Comparison of ENCODE assay signal across 13 mouse cellular contexts in genomic region chr5:33237600-33238255, GRCm38 (mm10). TPM values are rescaled to one million over a fixed set of nuclear protein-coding genes. Genes with fewer than 3 reads are reported as not detected.
DNase-seq lines count a peak whose midpoint lies in the region.
"Had no signal": no experiment of that assay in that cellular context is flagged by ENCODE, and none has a peak within 500 bp of the region (broad histone marks: within the 10 kb centered on the region; RNA-seq: fewer than 3 reads in every experiment).

No protein-coding gene starts in this region.

- no peaks in the 10 kb centered on the region for H3K9me3 ChIP-seq in limb, embryonic 10.5 days (replicated peaks)
- H3K9me3 ChIP-seq: heart, embryonic 15.5 days; hindbrain, embryonic 15.5 days; liver, embryonic 15.5 days had no signal

- H3K27me3 ChIP-seq in limb, embryonic 10.5 days (ENCODE audit: low read depth, poor library complexity, severe bottlenecking): no peaks in the 10 kb centered on the region
- H3K27me3 ChIP-seq: heart, embryonic 15.5 days; hindbrain, embryonic 15.5 days; liver, embryonic 15.5 days had no signal

- WGBS in limb, embryonic 10.5 days: 88% methylated on average over 11 of the region's 11 CpGs

- DNase-seq in cerebellum, adult 9-11 months: peak; percentile 55
- DNase-seq in cerebellum, adult 8-10 months: no peak
- peak; percentile 80 for DNase-seq in 3134 (ENCODE audit: extremely low read depth, insufficient read length, low spot score)
- peak; percentile 45 to 69 for DNase-seq in cerebellum, postnatal 25 days
- no peak for DNase-seq in limb, embryonic 10.5 days (ENCODE audit: low spot score)
- DNase-seq in natural killer cell, adult 2 months (ENCODE audit: low spot score in 2 of 2): no peak
- no peak for DNase-seq in urinary bladder, postnatal 4 days (ENCODE audit: low spot score in 2 of 2)
- DNase-seq in neural tube, embryonic 10.5 days (ENCODE audit: extremely low spot score, low spot score): no peak
- DNase-seq: B cell, adult 2 months; kidney, adult 2 months had no signal

- H3K36me3 ChIP-seq in limb, embryonic 10.5 days: peaks cover 15% of the 10 kb centered on the region
- H3K36me3 ChIP-seq: heart, embryonic 15.5 days; liver, embryonic 15.5 days had no signal

- H3K4me1 ChIP-seq in limb, embryonic 10.5 days: peaks cover 28% of the 10 kb centered on the region

- H3K27ac ChIP-seq in limb, embryonic 10.5 days: peak overlapping the region; percentile 15; the same call in 1 of the 2 replicates
- H3K27ac ChIP-seq: heart, embryonic 15.5 days; hindbrain, embryonic 15.5 days; liver, embryonic 15.5 days had no signal

- no peak overlapping the region for H3K4me3 ChIP-seq in limb, embryonic 10.5 days
- H3K4me3 ChIP-seq: heart, embryonic 15.5 days; hindbrain, embryonic 15.5 days; liver, embryonic 15.5 days had no signal

RNA-seq across cellular contexts. Expression of gene Spon2, which starts 19.5 kb away (rescaled TPM):
- 2.8 TPM in 2 replicates for polyA plus RNA-seq in limb, embryonic 10.5 days (2016; fragmentation: Nextera tagmentation; extraction: Ambion mirVana)

RNA-seq across cellular contexts. Expression of gene Ctbp1, which starts 37.1 kb away (rescaled TPM):
- polyA plus RNA-seq in limb, embryonic 10.5 days (2016; fragmentation: Nextera tagmentation; extraction: Ambion mirVana): 440 and 473 TPM in 2 replicates

Comparison
In these comparisons a context has a peak if more than half of its experiments do, and no peak if none do; other contexts are left out.
1. DNase-seq: peak in cerebellum, adult 9-11 months (single experiment), 3134 (single experiment) and cerebellum, postnatal 25 days (2 of 2); none in cerebellum, adult 8-10 months (single experiment), limb, embryonic 10.5 days (single experiment), natural killer cell, adult 2 months (0 of 2), urinary bladder, postnatal 4 days (0 of 2) and neural tube, embryonic 10.5 days (single experiment).